Mouse (Mus musculus) megakaryocyte, embryonic 14.5 days (primary cell): Measurements from ENCODE around the gene Cd34. TPM values are rescaled to one million over a fixed set of nuclear protein-coding genes. Genes with fewer than 3 reads are reported as not detected.

Experiments
- H3K27me3 ChIP-seq: replicated peaks from 2 replicates; pipeline ENCODE3; 2012; ENCODE audit warnings: inconsistent platforms
- H3K36me3 ChIP-seq: replicated peaks from 2 replicates; pipeline ENCODE3; 2012; ENCODE audit warnings: low read length, inconsistent platforms, mixed read lengths
- H3K4me1 ChIP-seq: 2 replicates; pipeline ENCODE4 v1.6.1; 2012; ENCODE audit warnings: inconsistent platforms
- H3K4me3 ChIP-seq: replicated peaks from 2 replicates; pipeline ENCODE3; 2012; ENCODE audit warnings: moderate library complexity, mild to moderate bottlenecking, inconsistent platforms
- H3K9me3 ChIP-seq: 2 replicates; pipeline ENCODE4 v1.6.1; 2012; ENCODE audit warnings: inconsistent platforms
- FLI1 ChIP-seq: IDR thresholded peaks from 2 replicates; pipeline ENCODE4 v1.6.1; 2012; ENCODE audit warnings: low read length, inconsistent platforms, mixed read lengths
- GATA1 ChIP-seq: IDR thresholded peaks from 3 replicates; pipeline ENCODE4 v1.6.1; 2012; ENCODE audit warnings: mixed read lengths, low read length, inconsistent platforms, borderline replicate concordance
- polyA plus RNA-seq: library from polyadenylated mRNA; stranded (reverse); fragments of >175 nt; gene quantifications from 2 replicates; pipeline ENCODE4 v1.2.3, GENCODE M21; 2012; ENCODE audit warnings: low replicate concordance; ENCODE audit not compliant: insufficient read depth

Gene Cd34
- polyA plus RNA-seq, 1 experiment, result 22.5 TPM

DNA sequence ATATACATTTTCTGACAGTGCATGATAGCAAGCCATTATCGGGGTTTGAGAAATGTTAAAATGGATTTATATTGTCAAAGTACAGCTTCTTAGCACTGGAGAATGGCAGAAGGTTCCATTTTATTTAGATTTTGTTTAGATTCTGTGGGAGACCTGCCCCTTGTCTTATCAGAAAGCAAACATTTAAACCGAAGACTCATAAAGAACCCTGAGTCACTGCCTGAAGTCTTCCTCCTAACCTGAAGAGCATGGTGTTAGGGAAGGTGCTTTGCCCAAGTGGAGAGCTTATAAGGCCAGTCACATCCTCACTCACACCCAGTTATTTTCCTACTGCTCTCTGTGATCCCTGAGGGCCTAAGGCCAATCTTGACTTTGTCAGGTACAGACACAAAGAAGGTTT, 18.4 kb downstream of the Cd34 start:
- no peak overlapping the region for H3K4me3 ChIP-seq
- peaks cover 7% of the 10 kb centered on the region; the same call in 1 of the 2 replicates for H3K4me1 ChIP-seq
- H3K9me3 ChIP-seq, result no peaks in the 10 kb centered on the region
- peaks cover 65% of the 10 kb centered on the region for H3K36me3 ChIP-seq
- H3K27me3 ChIP-seq, result no peaks in the 10 kb centered on the region
- TF ChIP-seq GATA1 (no peak), FLI1 (no peak)

DNA sequence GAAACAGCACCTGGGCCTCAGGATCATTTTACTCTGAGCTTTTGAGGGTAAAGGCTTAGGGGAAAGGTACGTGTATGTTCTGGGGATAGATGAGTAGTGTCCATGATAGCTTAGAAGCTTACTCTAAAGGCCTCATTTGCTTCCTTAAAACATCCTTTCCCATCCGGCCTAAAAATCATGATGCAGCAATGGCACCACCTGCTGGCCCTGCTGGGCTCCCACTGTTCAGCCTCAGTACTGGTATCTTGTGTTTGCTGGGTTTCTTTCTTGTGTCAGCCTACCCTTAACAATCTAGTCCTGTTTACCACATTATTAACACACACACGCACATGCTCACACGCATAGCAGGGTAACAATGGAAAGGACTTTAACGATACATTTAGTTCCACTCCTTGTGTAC, 23.6 kb downstream of the Cd34 start:
- TF ChIP-seq GATA1 (no peak), FLI1 (no peak)
- H3K36me3 ChIP-seq, result peaks cover 43% of the 10 kb centered on the region
- no peaks in the 10 kb centered on the region for H3K27me3 ChIP-seq
- peaks cover 10% of the 10 kb centered on the region; the same call in 1 of the 2 replicates for H3K4me1 ChIP-seq
- no peak overlapping the region for H3K4me3 ChIP-seq
- H3K9me3 ChIP-seq, result no peaks in the 10 kb centered on the region

DNA sequence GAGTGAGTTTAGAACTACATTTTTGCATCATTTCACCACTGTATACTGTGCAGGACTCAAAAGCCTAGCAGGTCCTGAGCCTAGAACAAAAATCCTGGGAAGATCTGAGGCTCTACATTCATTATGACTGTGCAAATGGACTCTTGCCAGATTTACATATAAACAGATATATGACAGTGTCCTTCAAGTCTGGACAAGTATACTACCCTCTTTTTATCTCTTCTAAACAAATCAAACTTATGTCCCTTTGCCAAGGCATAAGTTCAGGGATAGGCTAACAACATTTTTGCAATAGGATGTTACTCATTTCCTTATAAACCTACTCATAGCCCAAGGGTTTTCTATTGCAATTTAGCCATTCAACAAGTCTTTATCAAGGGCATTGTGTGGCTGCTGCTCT, 24.1 kb downstream of the Cd34 start:
- Histone ChIP-seq H3K27me3 (no peaks in the 10 kb centered on the region), H3K36me3 (peaks cover 39% of the 10 kb centered on the region), H3K4me1 (peaks cover 10% of the 10 kb centered on the region; the same call in 1 of the 2 replicates), H3K9me3 (peaks cover 4% of the 10 kb centered on the region; the same call in 1 of the 2 replicates), H3K4me3 (no peak overlapping the region)
- no peak for TF ChIP-seq FLI1
- TF ChIP-seq GATA1, result no peak

DNA sequence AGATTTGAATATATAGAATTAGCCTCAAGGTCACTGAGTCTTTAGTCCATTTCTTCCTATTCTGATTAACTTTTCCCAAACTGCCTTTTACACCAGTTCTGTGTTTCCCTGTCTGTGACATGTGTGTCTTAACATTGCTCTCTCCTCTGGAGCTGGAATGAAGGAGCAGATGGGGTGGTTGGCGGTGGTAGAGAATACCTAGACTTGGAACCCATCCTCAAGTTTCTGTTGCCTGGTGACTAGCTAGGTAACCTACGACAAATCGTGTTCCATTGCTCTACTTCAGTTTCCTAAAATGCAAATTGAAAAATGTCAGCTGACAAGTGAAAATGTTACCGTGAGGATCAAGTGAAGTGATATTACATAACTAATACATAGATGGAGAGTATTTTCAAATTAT, 33.4 kb downstream of the Cd34 start:
- Histone ChIP-seq H3K4me1 (peaks cover 10% of the 10 kb centered on the region), H3K36me3 (no peaks in the 10 kb centered on the region), H3K9me3 (peaks cover 15% of the 10 kb centered on the region), H3K4me3 (no peak overlapping the region), H3K27me3 (peaks cover 10% of the 10 kb centered on the region)
- no peak for TF ChIP-seq FLI1
- no peak for TF ChIP-seq GATA1

DNA sequence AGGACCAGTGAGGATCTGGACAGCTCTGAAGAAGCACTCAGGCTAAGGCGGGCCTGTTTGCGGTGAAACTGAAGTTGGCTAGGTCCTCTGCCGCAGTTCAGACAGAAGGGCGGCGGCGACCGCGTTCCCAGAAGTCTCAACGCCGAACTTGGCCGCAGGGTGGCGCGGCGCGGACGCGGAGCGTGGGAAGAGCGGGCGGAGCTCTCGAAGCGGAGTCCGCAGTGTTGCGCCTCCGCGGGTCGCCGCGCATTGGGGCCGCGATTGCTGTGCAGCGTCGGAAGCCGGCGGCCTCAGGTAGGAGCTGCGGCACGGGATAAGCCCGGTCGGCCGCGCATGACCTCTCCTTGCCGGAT, 37.5 kb downstream of the Cd34 start:
- H3K4me3 ChIP-seq, result peak overlapping the region; percentile 99
- TF ChIP-seq GATA1 (no peak), FLI1 (no peak)
- H3K27me3 ChIP-seq, result peaks cover 17% of the 10 kb centered on the region
- H3K9me3 ChIP-seq, result no peaks in the 10 kb centered on the region
- H3K4me1 ChIP-seq, result peaks cover 44% of the 10 kb centered on the region
- no peaks in the 10 kb centered on the region for H3K36me3 ChIP-seq

DNA sequence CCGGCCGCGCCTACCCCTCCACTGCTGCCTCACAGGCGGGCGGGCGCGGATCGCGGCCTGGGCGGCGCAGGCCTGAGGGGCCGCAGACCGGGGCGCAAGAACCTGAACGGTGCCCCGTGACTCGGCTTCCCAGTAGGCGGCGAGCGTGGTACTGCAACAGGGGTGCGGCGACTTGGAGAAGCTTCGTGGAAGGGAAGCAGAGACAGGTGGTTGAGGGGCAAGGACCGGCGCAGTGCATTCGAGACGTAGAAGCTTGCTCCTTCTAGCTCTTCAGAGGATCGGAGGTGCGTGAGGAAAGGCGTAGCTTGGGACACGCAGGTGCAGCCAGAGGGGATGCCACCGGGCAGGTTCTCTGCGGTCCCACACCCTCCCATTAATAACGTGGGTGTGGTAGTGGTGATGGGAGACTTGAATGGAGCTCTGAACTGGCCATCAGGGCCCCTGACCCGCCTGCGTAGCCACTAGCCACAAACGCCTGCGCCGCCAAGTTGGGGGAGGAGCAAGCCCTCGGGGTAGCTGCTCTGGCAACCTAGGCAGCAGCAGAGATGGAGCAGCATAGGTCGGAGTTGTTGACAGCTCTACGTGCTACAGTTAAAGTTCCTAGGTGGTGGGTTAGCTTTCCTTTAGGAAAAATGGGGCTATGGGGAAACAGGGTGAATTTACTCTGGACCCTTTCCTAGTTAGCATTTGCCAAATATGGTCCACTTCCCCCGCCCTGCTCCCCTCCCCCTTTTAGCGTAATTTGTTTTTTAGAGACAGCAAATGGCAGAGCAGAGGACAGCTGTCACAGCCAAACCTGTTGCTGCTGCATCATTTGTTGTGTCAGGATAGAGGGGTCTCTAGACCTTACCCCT, 38.1 kb downstream of the Cd34 start:
- peaks cover 17% of the 10 kb centered on the region for H3K27me3 ChIP-seq
- H3K4me1 ChIP-seq, result peaks cover 48% of the 10 kb centered on the region
- no peaks in the 10 kb centered on the region for H3K36me3 ChIP-seq
- H3K9me3 ChIP-seq, result no peaks in the 10 kb centered on the region
- no peak for TF ChIP-seq GATA1
- TF ChIP-seq FLI1, result no peak
- peak overlapping the region; percentile 99 for H3K4me3 ChIP-seq

DNA sequence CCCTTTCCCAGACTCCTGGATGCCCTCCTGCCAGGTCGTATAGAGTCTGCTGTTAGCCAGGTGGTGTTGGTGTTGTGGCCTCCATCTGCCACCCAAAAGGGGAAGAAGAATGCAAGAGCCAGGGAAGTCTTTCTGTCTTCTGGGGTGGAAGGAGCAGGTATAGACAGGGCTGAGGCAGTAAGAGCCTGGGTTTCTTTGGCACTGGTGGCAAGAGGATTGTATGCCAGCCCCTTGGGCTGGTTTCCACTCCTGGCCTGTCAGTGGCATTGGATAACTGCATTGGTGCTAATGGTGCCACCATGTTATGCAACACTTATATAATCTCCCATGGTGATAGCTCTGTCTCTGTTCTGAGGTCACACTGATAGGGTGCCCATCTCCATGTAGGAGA, 38.7 kb downstream of the Cd34 start:
- no peaks in the 10 kb centered on the region for H3K36me3 ChIP-seq
- H3K27me3 ChIP-seq, result peaks cover 17% of the 10 kb centered on the region
- no peaks in the 10 kb centered on the region for H3K9me3 ChIP-seq
- TF ChIP-seq FLI1 (no peak), GATA1 (no peak)
- peaks cover 50% of the 10 kb centered on the region for H3K4me1 ChIP-seq
- peak overlapping the region; percentile 99 for H3K4me3 ChIP-seq

DNA sequence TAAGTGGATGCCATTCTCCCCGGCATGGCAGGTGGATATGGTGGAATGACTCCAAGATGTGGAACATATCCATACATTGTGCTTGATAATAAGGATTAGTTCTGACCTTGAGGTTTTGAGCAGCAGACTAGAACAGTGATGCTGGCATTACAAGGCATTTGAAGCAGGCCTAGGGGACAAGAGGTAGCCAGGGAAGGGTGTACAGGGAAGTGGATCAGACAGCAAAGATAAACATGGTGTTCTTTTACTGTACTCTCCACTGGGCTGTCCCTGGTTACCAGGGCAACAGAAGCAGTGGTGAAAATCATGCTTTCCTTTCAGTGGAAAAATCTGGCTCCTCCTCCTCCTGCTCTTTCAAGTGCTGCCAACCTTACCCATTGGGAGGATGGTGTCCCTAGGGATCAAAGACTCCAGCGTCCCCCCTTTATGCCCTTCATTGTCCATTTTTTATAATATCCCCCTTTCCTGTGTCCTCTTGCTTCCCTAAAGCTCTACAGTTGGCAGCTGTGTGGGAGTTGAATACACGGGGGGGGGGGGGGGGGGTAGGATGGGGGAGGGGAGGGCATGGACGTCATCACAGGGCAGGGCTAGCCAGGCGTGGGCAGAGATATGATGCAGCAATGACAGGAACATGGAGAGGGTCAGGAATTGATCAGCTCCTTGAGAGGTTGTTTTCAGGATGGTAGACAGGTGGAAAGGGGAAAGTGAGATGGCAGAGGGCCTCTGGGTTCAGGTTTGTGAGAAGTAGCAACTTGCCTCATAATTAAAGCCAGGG, 39.5 kb downstream of the Cd34 start:
- Histone ChIP-seq H3K9me3 (no peaks in the 10 kb centered on the region), H3K4me1 (peaks cover 55% of the 10 kb centered on the region), H3K27me3 (peaks cover 15% of the 10 kb centered on the region), H3K4me3 (peak overlapping the region; percentile 99), H3K36me3 (no peaks in the 10 kb centered on the region)
- TF ChIP-seq FLI1 (no peak), GATA1 (no peak)

DNA sequence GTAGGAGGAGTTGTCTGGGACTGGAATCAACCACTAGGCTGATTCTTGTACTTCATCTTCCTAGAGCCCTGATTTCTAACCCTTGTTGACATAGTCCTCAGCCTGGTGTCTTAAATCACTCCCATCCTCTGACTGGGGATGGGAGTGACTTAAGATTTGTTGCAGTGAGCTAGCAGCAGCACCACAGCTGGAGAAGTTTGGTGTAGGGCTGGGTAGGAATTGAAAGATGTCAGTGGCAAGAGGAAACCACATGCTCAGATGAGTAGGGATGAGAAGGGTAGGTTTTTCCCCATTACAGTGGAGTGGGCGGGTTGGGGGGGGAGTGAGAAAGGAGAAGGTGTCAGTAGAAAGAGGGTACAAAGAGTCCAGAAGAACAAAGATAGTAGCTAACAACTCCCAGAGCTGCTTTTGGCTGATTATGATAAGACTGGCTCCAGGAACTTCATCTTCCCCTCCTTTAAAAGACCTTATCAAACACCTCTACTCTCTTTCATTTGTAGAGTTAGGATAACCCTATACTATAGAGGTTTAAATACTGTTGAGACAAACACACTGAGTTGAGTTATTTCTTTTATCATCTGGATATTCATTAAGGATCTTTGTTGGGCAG, 42.3 kb downstream of the Cd34 start:
- Histone ChIP-seq H3K36me3 (no peaks in the 10 kb centered on the region), H3K27me3 (peaks cover 8% of the 10 kb centered on the region), H3K4me1 (peaks cover 70% of the 10 kb centered on the region), H3K4me3 (no peak overlapping the region), H3K9me3 (no peaks in the 10 kb centered on the region)
- no peak for TF ChIP-seq GATA1
- no peak for TF ChIP-seq FLI1

DNA sequence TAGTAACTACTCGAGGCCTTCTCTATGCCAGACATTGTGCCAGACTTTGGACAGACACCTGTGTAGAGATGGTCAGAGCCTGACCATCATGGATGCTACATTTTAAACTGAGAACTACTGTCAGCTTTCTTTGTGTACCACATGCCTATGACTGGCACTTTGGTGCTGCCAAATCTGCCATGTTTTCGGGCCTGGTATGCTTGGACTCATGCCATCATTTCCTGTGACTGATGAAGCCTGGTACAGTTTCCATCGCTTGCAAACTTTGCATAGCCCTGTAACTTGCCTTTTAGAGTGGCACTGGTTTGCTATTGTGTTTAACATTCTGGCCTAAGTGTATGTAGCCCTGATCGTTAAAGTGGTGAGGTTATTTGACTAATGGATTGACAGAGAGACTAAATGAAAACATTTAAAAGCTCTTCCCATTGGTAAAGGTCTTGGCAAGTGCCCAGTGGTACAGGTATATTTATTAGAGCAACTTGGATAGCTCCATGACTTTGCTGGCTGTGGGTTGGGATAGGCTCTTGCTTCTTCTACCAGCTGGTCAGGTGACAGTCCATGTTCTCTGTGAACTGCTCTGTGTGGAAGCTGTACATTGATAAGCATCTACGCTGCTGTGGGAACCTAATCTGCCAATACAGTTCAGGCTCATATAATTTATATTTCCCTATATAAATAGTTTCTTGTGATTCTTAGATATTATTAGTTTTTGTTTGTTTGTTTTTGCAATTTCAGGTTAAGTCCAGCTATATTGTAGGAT, 44.5 kb downstream of the Cd34 start:
- H3K4me3 ChIP-seq, result no peak overlapping the region
- H3K9me3 ChIP-seq, result no peaks in the 10 kb centered on the region
- peaks cover under 1% of the 10 kb centered on the region for H3K27me3 ChIP-seq
- TF ChIP-seq GATA1 (no peak), FLI1 (no peak)
- no peaks in the 10 kb centered on the region for H3K36me3 ChIP-seq
- peaks cover 67% of the 10 kb centered on the region for H3K4me1 ChIP-seq
